Mouse (Mus musculus) hindbrain, postnatal 0 days (tissue): ENCODE data around the gene Prkca. TPM values are rescaled to one million over a fixed set of nuclear protein-coding genes. Genes with fewer than 3 reads are reported as not detected.

Source experiments
- ATAC-seq: fragments of 200-750 bp; cut with Nextera tagmentation; 2 replicates; pipeline ENCODE4 v1.8.0; 2017; ENCODE audit warnings: mild to moderate bottlenecking, moderate TSS enrichment, moderate library complexity
- DNase-seq: peaks from one replicate; pipeline ENCODE4 v3.0.0-alpha.2; 2015; ENCODE audit warnings: low spot score
- H3K27ac ChIP-seq: fragments of 300-500 bp; sonication (generic); 2 replicates; pipeline ENCODE4 v1.5.1; 2014; ENCODE audit warnings: mild to moderate bottlenecking
- H3K27me3 ChIP-seq: fragments of 300-500 bp; sonication (generic); 2 replicates; pipeline ENCODE4 v1.6.1; 2014; ENCODE audit warnings: low read length, mixed read lengths; ENCODE audit not compliant: insufficient read depth
- H3K36me3 ChIP-seq: fragments of 300-500 bp; sonication (generic); 2 replicates; pipeline ENCODE4 v1.6.1; 2014; ENCODE audit warnings: low read length, mixed read lengths; ENCODE audit not compliant: insufficient read depth
- H3K4me1 ChIP-seq: fragments of 300-500 bp; sonication (generic); 2 replicates; pipeline ENCODE4 v1.6.1; 2014; ENCODE audit warnings: antibody characterized with exemption, low read length, mixed read lengths; ENCODE audit not compliant: insufficient read depth
- H3K4me2 ChIP-seq: fragments of 300-500 bp; sonication (generic); 2 replicates; pipeline ENCODE4 v1.6.1; 2014; ENCODE audit warnings: low read depth, mild to moderate bottlenecking, low read length, moderate library complexity, mixed read lengths
- H3K4me3 ChIP-seq: fragments of 300-500 bp; sonication (generic); 2 replicates; pipeline ENCODE4 v1.5.1; 2014; ENCODE audit warnings: low read length
- H3K9ac ChIP-seq: fragments of 300-500 bp; sonication (generic); replicated peaks from 2 replicates; pipeline ENCODE4 v1.6.1; 2014; ENCODE audit warnings: mild to moderate bottlenecking, low read length, moderate library complexity, mixed read lengths
- H3K9me3 ChIP-seq: fragments of 300-500 bp; sonication (generic); 2 replicates; pipeline ENCODE4 v1.6.1; 2016; ENCODE audit warnings: low read length, mixed read lengths
- CTCF ChIP-seq: IDR thresholded peaks from 2 replicates; pipeline ENCODE4 v1.5.1; 2016; ENCODE audit warnings: antibody characterized with exemption, control low read depth, low read depth
- WGBS: fragments of 180-500 bp; shearing (Covaris S2); extraction: QIAGEN DNeasy Blood & Tissue Kit; methylation state at CpG from one replicate; pipeline ENCODE4 v1.1.7; 2014; 5-methylcytosine and 5-hydroxymethylcytosine counted together
- polyA plus RNA-seq: library from polyadenylated mRNA; unstranded; fragments of >200 nt; fragmentation: Nextera tagmentation; extraction: Ambion mirVana; gene quantifications from 2 replicates; pipeline ENCODE4 v1.2.1, GENCODE M21; 2015
- total RNA-seq: library from RNA; depleted of rRNA; stranded (reverse); fragments of >200 nt; gene quantifications from 2 replicates; pipeline ENCODE4 v1.2.3, GENCODE M21; 2014

Gene Prkca
- total and polyA plus RNA-seq, 2 experiments from 2014 or later, result 8.0 to 25.0 TPM

- H3K27me3 ChIP-seq, result no peaks in the 10 kb centered on the region
- no peaks in the 10 kb centered on the region for H3K4me1 ChIP-seq
- H3K36me3 ChIP-seq, result no peaks in the 10 kb centered on the region
- H3K9me3 ChIP-seq, result no peaks in the 10 kb centered on the region
- no peak overlapping the region for H3K4me3 ChIP-seq
- no peak overlapping the region for H3K4me2 ChIP-seq
- WGBS, result 67% methylated on average over 1 of the region's 1 CpGs
- H3K9ac ChIP-seq, result no peak overlapping the region
- no peak overlapping the region for H3K27ac ChIP-seq
- no peak for ATAC-seq
- DNase-seq, result no peak
- TF ChIP-seq CTCF, result no peak
Measured at GRCm38 (mm10) chr11:108367046-108367445, 23.3 kb upstream of the Prkca start.

DNA sequence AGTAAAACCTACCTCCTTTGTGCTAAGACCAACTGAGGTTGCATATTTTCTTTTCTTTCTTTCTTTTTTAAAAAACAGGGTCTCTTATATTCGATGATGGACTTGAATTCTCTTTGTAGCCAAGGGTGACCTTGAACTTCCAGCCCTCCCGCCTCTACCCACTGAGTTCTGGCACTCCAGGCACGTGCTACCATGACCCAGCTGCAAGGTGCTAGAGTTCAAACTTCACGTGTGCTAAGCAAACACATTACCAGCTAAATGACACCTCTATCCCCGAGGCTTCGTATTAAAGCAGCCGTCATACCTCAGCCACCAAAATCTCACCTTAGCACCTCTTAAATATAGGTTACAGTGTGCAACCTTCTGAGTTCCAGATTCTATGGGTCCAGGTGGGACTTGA, 21.9 kb upstream of the Prkca start:
- Histone ChIP-seq H3K4me3 (no peak overlapping the region), H3K4me2 (no peak overlapping the region), H3K36me3 (no peaks in the 10 kb centered on the region), H3K27me3 (no peaks in the 10 kb centered on the region), H3K4me1 (no peaks in the 10 kb centered on the region), H3K9me3 (no peaks in the 10 kb centered on the region), H3K27ac (no peak overlapping the region), H3K9ac (no peak overlapping the region)
- no peak for TF ChIP-seq CTCF
- no peak for DNase-seq
- 77% methylated on average over 7 of the region's 7 CpGs for WGBS
- no peak for ATAC-seq

DNA sequence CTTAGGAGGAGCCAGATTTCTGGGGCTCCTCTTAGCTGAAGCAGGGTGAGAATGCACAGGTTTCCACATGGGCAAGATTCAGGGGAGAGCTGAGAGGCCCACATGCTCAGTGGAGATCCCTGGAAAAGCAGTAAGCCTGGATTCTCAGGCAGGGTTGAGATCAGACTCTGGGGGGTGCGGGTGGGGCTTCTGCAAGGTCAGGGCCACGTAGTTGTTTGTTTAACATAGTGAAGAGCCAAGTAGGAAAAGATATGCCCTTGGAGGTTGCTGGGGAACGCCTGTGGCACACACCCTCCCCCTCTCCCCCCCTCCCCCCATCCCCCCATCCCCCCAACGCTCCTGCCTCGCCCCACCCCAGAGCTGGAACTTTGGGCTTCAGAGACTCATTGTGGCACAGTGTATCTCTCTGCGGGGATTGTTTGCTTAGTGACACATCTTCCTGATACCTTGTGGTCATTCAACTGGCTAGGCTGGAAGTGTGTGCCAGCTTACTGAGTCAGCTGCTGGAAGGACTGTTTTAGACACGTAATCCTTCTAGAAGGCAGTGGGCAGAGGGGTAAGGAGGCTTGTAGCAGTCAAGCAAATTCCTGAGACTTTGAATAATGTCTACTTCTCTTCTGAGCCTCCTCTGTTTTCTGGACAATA, 21.3 kb upstream of the Prkca start:
- ATAC-seq (no peak), DNase-seq (no peak)
- 54% methylated on average over 5 of the region's 7 CpGs for WGBS
- no peak for TF ChIP-seq CTCF
- Histone ChIP-seq H3K27me3 (no peaks in the 10 kb centered on the region), H3K9me3 (no peaks in the 10 kb centered on the region), H3K4me3 (no peak overlapping the region), H3K4me1 (no peaks in the 10 kb centered on the region), H3K36me3 (no peaks in the 10 kb centered on the region), H3K27ac (no peak overlapping the region), H3K9ac (no peak overlapping the region), H3K4me2 (no peak overlapping the region)

DNA sequence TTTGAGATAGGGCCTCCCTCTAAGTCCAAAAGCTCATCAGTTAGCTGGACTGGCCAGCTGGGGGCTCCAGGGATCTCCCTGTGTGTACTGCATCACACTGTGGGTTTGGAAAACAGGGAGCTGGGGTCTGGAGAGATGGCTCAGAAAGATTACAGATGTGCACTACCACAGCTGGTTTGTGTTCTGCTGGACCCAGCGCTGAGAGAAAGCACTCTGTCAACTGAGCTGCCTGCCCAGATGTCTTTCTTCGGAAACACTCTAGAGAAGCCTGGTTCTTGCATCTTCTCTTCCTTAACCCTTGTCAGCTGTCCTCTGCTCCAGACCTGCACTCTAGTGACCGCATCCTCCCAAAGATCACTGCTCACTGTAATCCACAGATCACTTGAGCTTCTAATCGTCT, 20.3 kb upstream of the Prkca start:
- DNase-seq, result no peak
- Histone ChIP-seq H3K4me1 (no peaks in the 10 kb centered on the region), H3K9ac (no peak overlapping the region), H3K9me3 (no peaks in the 10 kb centered on the region), H3K27ac (no peak overlapping the region), H3K4me2 (no peak overlapping the region), H3K4me3 (no peak overlapping the region), H3K27me3 (no peaks in the 10 kb centered on the region), H3K36me3 (no peaks in the 10 kb centered on the region)
- no peak for TF ChIP-seq CTCF
- 83% methylated on average over 4 of the region's 4 CpGs for WGBS
- ATAC-seq, result no peak

GRCm38 (mm10) chr11:108362965-108363364, 19.2 kb upstream of the Prkca start:
- no peaks in the 10 kb centered on the region for H3K36me3 ChIP-seq
- H3K27ac ChIP-seq, result no peak overlapping the region
- 89% methylated on average over 5 of the region's 5 CpGs for WGBS
- H3K9me3 ChIP-seq, result no peaks in the 10 kb centered on the region
- ATAC-seq, result no peak
- TF ChIP-seq CTCF, result no peak
- no peak overlapping the region for H3K4me2 ChIP-seq
- no peaks in the 10 kb centered on the region for H3K4me1 ChIP-seq
- H3K9ac ChIP-seq, result no peak overlapping the region
- no peaks in the 10 kb centered on the region for H3K27me3 ChIP-seq
- DNase-seq, result no peak
- no peak overlapping the region for H3K4me3 ChIP-seq

DNA sequence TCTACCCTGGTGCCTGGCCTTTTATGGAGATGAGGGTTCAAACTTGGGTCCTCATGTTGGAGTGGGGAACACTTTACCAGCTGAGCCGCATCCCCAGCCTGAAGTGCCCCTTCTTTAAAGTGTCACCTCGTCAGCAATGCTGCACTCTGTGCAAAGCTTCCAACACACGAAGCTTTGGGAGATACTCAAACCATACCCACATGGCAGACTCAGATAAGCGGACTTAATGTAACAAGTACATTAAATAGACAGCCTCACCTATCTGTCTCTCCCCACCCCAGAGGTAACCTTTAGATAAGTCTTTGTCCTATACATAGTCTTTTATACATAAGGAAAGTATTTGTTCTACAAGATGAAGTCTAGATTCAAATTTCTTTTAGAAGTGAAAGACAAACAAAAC, 17.3 kb upstream of the Prkca start:
- ATAC-seq (no peak), DNase-seq (no peak)
- no peaks in the 10 kb centered on the region for H3K9me3 ChIP-seq
- no peak for TF ChIP-seq CTCF
- no peak overlapping the region for H3K27ac ChIP-seq
- H3K4me2 ChIP-seq, result no peak overlapping the region
- no peaks in the 10 kb centered on the region for H3K36me3 ChIP-seq
- no peaks in the 10 kb centered on the region for H3K27me3 ChIP-seq
- no peak overlapping the region for H3K9ac ChIP-seq
- WGBS, result 90% methylated on average over 4 of the region's 4 CpGs
- no peak overlapping the region for H3K4me3 ChIP-seq
- no peaks in the 10 kb centered on the region for H3K4me1 ChIP-seq

DNA sequence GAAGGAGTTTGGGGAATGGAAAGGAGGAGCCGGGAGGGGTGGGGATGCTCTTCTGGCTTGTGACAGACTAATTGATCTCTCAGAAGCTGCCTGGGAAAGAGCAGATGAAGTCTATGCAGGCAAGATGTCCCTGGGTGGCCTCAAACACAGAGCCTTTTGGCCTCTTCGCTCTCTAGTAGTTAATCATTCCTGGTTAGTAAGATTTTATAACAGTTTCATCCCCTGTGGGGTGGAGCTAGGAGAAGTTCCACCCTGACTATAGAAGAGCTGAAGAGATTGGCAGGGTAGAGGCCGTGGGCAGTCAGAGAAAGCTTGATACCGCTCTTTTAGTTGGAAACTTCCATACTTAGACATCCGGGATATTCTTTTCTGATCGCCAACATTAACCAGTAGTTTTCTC, 15.2 kb upstream of the Prkca start:
- no peaks in the 10 kb centered on the region for H3K9me3 ChIP-seq
- no peak overlapping the region for H3K27ac ChIP-seq
- DNase-seq, result no peak
- H3K4me3 ChIP-seq, result no peak overlapping the region
- no peaks in the 10 kb centered on the region for H3K36me3 ChIP-seq
- no peak overlapping the region for H3K9ac ChIP-seq
- TF ChIP-seq CTCF, result no peak
- H3K4me2 ChIP-seq, result no peak overlapping the region
- WGBS, result 83% methylated on average over 6 of the region's 6 CpGs
- no peaks in the 10 kb centered on the region for H3K27me3 ChIP-seq
- no peak for ATAC-seq
- no peaks in the 10 kb centered on the region for H3K4me1 ChIP-seq
